Mouse (Mus musculus) stomach, postnatal 0 days (tissue): ENCODE results near the gene Tesk1. TPM values are rescaled to one million over a fixed set of nuclear protein-coding genes. Genes with fewer than 3 reads are reported as not detected.

Source experiments
- ATAC-seq: fragments of 200-750 bp; cut with Nextera tagmentation; 2 replicates; pipeline ENCODE4 v1.8.0; 2017; ENCODE audit not compliant: low FRiP score, low TSS enrichment
- DNase-seq: peaks from one replicate; pipeline ENCODE4 v3.0.0-alpha.2; 2016; ENCODE audit warnings: low spot score
- H3K27ac ChIP-seq: fragments of 300-500 bp; sonication (generic); replicated peaks from 2 replicates; pipeline ENCODE4 v1.5.1; 2014; ENCODE audit warnings: mild to moderate bottlenecking, control low read depth
- H3K27me3 ChIP-seq: fragments of 300-500 bp; sonication (generic); 2 replicates; pipeline ENCODE4 v1.6.1; 2014; ENCODE audit warnings: low read length; ENCODE audit not compliant: control insufficient read depth, insufficient read depth
- H3K36me3 ChIP-seq: fragments of 300-500 bp; sonication (generic); 2 replicates; pipeline ENCODE4 v1.6.1; 2014; ENCODE audit warnings: low read length, mixed read lengths; ENCODE audit not compliant: control insufficient read depth, insufficient read depth
- H3K4me1 ChIP-seq: fragments of 300-500 bp; sonication (generic); replicated peaks from 2 replicates; pipeline ENCODE4 v1.6.1; 2014; ENCODE audit warnings: antibody characterized with exemption; ENCODE audit not compliant: control insufficient read depth, insufficient read depth
- H3K4me2 ChIP-seq: fragments of 300-500 bp; sonication (generic); replicated peaks from 2 replicates; pipeline ENCODE4 v1.6.1; 2014; ENCODE audit warnings: low read depth, mild to moderate bottlenecking, control low read depth, moderate library complexity
- H3K4me3 ChIP-seq: fragments of 300-500 bp; sonication (generic); 2 replicates; pipeline ENCODE4 v1.5.1; 2014; ENCODE audit warnings: low read depth, low read length, control low read depth
- H3K9ac ChIP-seq: fragments of 300-500 bp; sonication (generic); 2 replicates; pipeline ENCODE4 v1.6.1; 2014; ENCODE audit warnings: mild to moderate bottlenecking, low read length, control low read depth, mixed read lengths
- H3K9me3 ChIP-seq: fragments of 300-500 bp; sonication (generic); 2 replicates; pipeline ENCODE4 v1.6.1; 2016; ENCODE audit warnings: low read length; ENCODE audit not compliant: control insufficient read depth
- CTCF ChIP-seq: IDR thresholded peaks from 2 replicates; pipeline ENCODE4 v1.5.1; 2016; ENCODE audit warnings: antibody characterized with exemption, low read depth, mild to moderate bottlenecking, moderate library complexity
- EP300 ChIP-seq: optimal IDR thresholded peaks from 2 replicates; pipeline ENCODE3; 2016; ENCODE audit warnings: antibody characterized with exemption
- WGBS: fragments of 180-500 bp; shearing (Covaris S2); extraction: QIAGEN DNeasy Blood & Tissue Kit; methylation state at CpG from one replicate; pipeline ENCODE4 v1.1.7; 2014; 5-methylcytosine and 5-hydroxymethylcytosine counted together
- polyA plus RNA-seq: library from polyadenylated mRNA; unstranded; fragments of >200 nt; fragmentation: Nextera tagmentation; extraction: Ambion mirVana; gene quantifications from 2 replicates; pipeline ENCODE4 v1.2.1, GENCODE M21; 2015

Gene Tesk1
- 4.7 TPM in 2 replicates for polyA plus RNA-seq

- ATAC-seq = 0 out of 2 replicates have a peak, but pooled peaks have one; percentile 1
- H3K27me3 ChIP-seq = no peaks in the 10 kb centered on the region
- H3K9me3 ChIP-seq = no peaks in the 10 kb centered on the region
- peak within 1 kb of the TSS; percentile 92 for H3K4me3 ChIP-seq
- peaks cover 11% of the 10 kb centered on the region; the same call in 1 of the 2 replicates for H3K36me3 ChIP-seq
- peak within 1 kb of the TSS; percentile 92 for H3K4me2 ChIP-seq
- TF ChIP-seq CTCF = no peak
- no peak for TF ChIP-seq EP300
- WGBS = 19% methylated on average over 4 of the region's 4 CpGs
- H3K27ac ChIP-seq = peak within 1 kb of the TSS; percentile 96
- no peak for DNase-seq
- H3K9ac ChIP-seq = peak within 1 kb of the TSS; percentile 95
- peaks cover 4% of the 10 kb centered on the region; the same call in 1 of the 2 replicates for H3K4me1 ChIP-seq
Measured at GRCm38 (mm10) chr4:43441639-43442038, at the start of gene Tesk1. Tesk1 (plus strand) TSS chr4:43441939.

GRCm38 (mm10) chr4:43394345-43394891 lies 47.3 kb upstream of the Tesk1 start:
- H3K27me3 ChIP-seq = no peaks in the 10 kb centered on the region
- peak; percentile 88 for ATAC-seq
- H3K27ac ChIP-seq = peak overlapping the region; percentile 96
- DNase-seq = peak; percentile 57
- H3K4me3 ChIP-seq = no peak overlapping the region
- peaks cover 12% of the 10 kb centered on the region; the same call in 1 of the 2 replicates for H3K4me1 ChIP-seq
- H3K9ac ChIP-seq = peak overlapping the region; percentile 48
- 17% methylated on average over 15 of the region's 15 CpGs for WGBS
- no peaks in the 10 kb centered on the region for H3K36me3 ChIP-seq
- TF ChIP-seq EP300 = peak; percentile 86
- peak; percentile 25 for TF ChIP-seq CTCF
- H3K4me2 ChIP-seq = peak overlapping the region; percentile 36
- H3K9me3 ChIP-seq = no peaks in the 10 kb centered on the region

- Histone ChIP-seq H3K9me3 (no peaks in the 10 kb centered on the region), H3K4me2 (peak overlapping the region; percentile 36), H3K4me1 (peaks cover 18% of the 10 kb centered on the region), H3K27ac (peak overlapping the region; percentile 96), H3K9ac (peak overlapping the region; percentile 48), H3K27me3 (no peaks in the 10 kb centered on the region), H3K4me3 (no peak overlapping the region), H3K36me3 (no peaks in the 10 kb centered on the region)
- TF ChIP-seq EP300 = no peak
- no peak for TF ChIP-seq CTCF
- WGBS = 74% methylated on average over 5 of the region's 5 CpGs
- ATAC-seq = no peak
- DNase-seq = no peak
Measured at GRCm38 (mm10) chr4:43395147-43395546, 46.6 kb upstream of the Tesk1 start.

GRCm38 (mm10) chr4:43395836-43396235 lies 45.9 kb upstream of the Tesk1 start:
- no peak overlapping the region for H3K4me3 ChIP-seq
- H3K36me3 ChIP-seq = no peaks in the 10 kb centered on the region
- H3K4me2 ChIP-seq = no peak overlapping the region
- 79% methylated on average over 9 of the region's 9 CpGs for WGBS
- ATAC-seq (no peak), DNase-seq (no peak)
- TF ChIP-seq EP300 = no peak
- no peak for TF ChIP-seq CTCF
- peak overlapping the region; percentile 64 for H3K27ac ChIP-seq
- no peaks in the 10 kb centered on the region for H3K9me3 ChIP-seq
- peaks cover 22% of the 10 kb centered on the region for H3K4me1 ChIP-seq
- no peak overlapping the region for H3K9ac ChIP-seq
- no peaks in the 10 kb centered on the region for H3K27me3 ChIP-seq

- no peaks in the 10 kb centered on the region for H3K36me3 ChIP-seq
Measured at GRCm38 (mm10) chr4:43396381-43396780, 45.4 kb upstream of the Tesk1 start.

GRCm38 (mm10) chr4:43398014-43398413 lies 43.7 kb upstream of the Tesk1 start:
- no peak for ATAC-seq
- H3K27ac ChIP-seq = peak overlapping the region; percentile 82
- peaks cover 31% of the 10 kb centered on the region for H3K4me1 ChIP-seq
- no peaks in the 10 kb centered on the region for H3K27me3 ChIP-seq
- DNase-seq = no peak
- TF ChIP-seq EP300 (no peak), CTCF (no peak)
- no peaks in the 10 kb centered on the region for H3K9me3 ChIP-seq
- H3K4me3 ChIP-seq = no peak overlapping the region
- H3K9ac ChIP-seq = no peak overlapping the region
- 73% methylated on average over 4 of the region's 4 CpGs for WGBS
- no peak overlapping the region for H3K4me2 ChIP-seq
- H3K36me3 ChIP-seq = no peaks in the 10 kb centered on the region

More at GRCm38 (mm10) chr4:43396381-43396780, 45.4 kb upstream of the Tesk1 start:
- TF ChIP-seq CTCF (no peak), EP300 (no peak)
- Histone ChIP-seq H3K27me3 (no peaks in the 10 kb centered on the region), H3K4me3 (no peak overlapping the region), H3K27ac (no peak overlapping the region), H3K9me3 (no peaks in the 10 kb centered on the region), H3K4me1 (peaks cover 26% of the 10 kb centered on the region), H3K4me2 (no peak overlapping the region), H3K9ac (no peak overlapping the region)
- ATAC-seq = no peak
- DNase-seq = no peak
- WGBS = 68% methylated on average over 5 of the region's 5 CpGs
